Mouse (Mus musculus): ENCODE data around the gene Nfkbil1. TPM values are rescaled to one million over a fixed set of nuclear protein-coding genes. Genes with fewer than 3 reads are reported as not detected.

Nfkbil1 gene
- polyA plus RNA-seq (2012; ENCODE audit: insufficient read depth, low replicate concordance) = 31.8 and 57.1 TPM in 2 replicates

- Histone ChIP-seq H3K36me3 (replicated peaks; ENCODE audit: low read length) (peaks cover 41% of the 10 kb centered on the region), H3K4me1 (peaks cover 74% of the 10 kb centered on the region)
These were observed at the start of gene Nfkbil1 for GRCm38 (mm10) chr17:35235614-35236389. TSS of gene Nfkbil1 (minus strand) at chr17:35235792.

GRCm38 (mm10) chr17:35280276-35280675, 44.7 kb upstream of the Nfkbil1 start:
- no peak for TF ChIP-seq FLI1 (IDR thresholded peaks at IDR 0.05; ENCODE audit: low read length)
- no peak overlapping the region for H3K4me3 ChIP-seq (replicated peaks)
- H3K9me3 ChIP-seq = no peaks in the 10 kb centered on the region
- no peaks in the 10 kb centered on the region for H3K36me3 ChIP-seq (replicated peaks; ENCODE audit: low read length)
- H3K27me3 ChIP-seq (replicated peaks) = peaks cover 58% of the 10 kb centered on the region
- peaks cover 8% of the 10 kb centered on the region; the same call in 1 of the 2 replicates for H3K4me1 ChIP-seq

More at GRCm38 (mm10) chr17:35235614-35236389, at the start of gene Nfkbil1:
- Histone ChIP-seq H3K9me3 (no peaks in the 10 kb centered on the region), H3K4me3 (replicated peaks) (peak within 1 kb of the TSS; percentile 99), H3K27me3 (replicated peaks) (no peaks in the 10 kb centered on the region)
- TF ChIP-seq GATA1 (IDR thresholded peaks at IDR 0.05; ENCODE audit: borderline replicate concordance, low read length) (no peak), FLI1 (IDR thresholded peaks at IDR 0.05; ENCODE audit: low read length) (peak; percentile 50; the same call in 1 of the 2 replicates)

GRCm38 (mm10) chr17:35278957-35279688, 43.5 kb upstream of the Nfkbil1 start:
- Histone ChIP-seq H3K4me1 (peaks cover 19% of the 10 kb centered on the region), H3K4me3 (replicated peaks) (no peak overlapping the region), H3K9me3 (no peaks in the 10 kb centered on the region), H3K27me3 (replicated peaks) (peaks cover 54% of the 10 kb centered on the region), H3K36me3 (replicated peaks; ENCODE audit: low read length) (no peaks in the 10 kb centered on the region)
- TF ChIP-seq GATA1 (IDR thresholded peaks at IDR 0.05; ENCODE audit: borderline replicate concordance, low read length) = no peak
- no peak for TF ChIP-seq FLI1 (IDR thresholded peaks at IDR 0.05; ENCODE audit: low read length)

GRCm38 (mm10) chr17:35278049-35278448, 42.5 kb upstream of the Nfkbil1 start:
- Histone ChIP-seq H3K4me3 (replicated peaks) (no peak overlapping the region), H3K36me3 (replicated peaks; ENCODE audit: low read length) (no peaks in the 10 kb centered on the region), H3K4me1 (peaks cover 19% of the 10 kb centered on the region), H3K9me3 (peaks cover 6% of the 10 kb centered on the region), H3K27me3 (replicated peaks) (peaks cover 47% of the 10 kb centered on the region)
- TF ChIP-seq GATA1 (IDR thresholded peaks at IDR 0.05; ENCODE audit: borderline replicate concordance, low read length) (no peak), FLI1 (IDR thresholded peaks at IDR 0.05; ENCODE audit: low read length) (no peak)

DNA sequence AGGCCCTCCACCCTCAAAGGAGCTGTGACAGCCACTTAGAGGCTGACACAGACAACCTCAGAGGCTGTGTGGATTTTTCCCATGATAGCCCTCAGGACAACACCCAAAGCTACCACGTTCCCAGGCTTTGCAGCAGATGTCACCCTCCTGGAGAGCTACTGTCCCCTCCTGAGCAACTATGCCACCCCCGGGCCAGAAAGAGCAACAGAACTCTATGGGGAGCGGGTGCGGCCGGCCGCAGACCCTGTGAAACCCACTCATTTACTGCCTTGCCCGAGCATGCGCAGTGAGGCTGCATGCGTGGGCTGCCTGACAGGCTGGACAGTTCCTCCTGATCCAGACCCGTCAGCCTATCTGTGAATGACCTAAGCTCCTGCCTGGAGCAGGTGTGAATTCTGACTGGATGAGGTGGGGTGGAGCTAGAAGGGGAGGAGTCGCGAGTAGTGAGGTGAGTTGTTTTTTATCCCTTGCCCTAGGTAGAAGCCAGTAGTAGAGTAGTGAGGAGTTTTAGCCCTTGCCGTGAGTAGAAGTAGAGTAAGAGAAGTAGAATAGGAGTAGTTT, 40.8 kb upstream of the Nfkbil1 start:
- no peaks in the 10 kb centered on the region for H3K36me3 ChIP-seq (replicated peaks; ENCODE audit: low read length)

GRCm38 (mm10) chr17:35274770-35275169, 39.2 kb upstream of the Nfkbil1 start:
- Histone ChIP-seq H3K4me3 (replicated peaks) (peak overlapping the region; percentile 25), H3K4me1 (peaks cover 16% of the 10 kb centered on the region), H3K36me3 (replicated peaks; ENCODE audit: low read length) (no peaks in the 10 kb centered on the region), H3K27me3 (replicated peaks) (peaks cover 33% of the 10 kb centered on the region), H3K9me3 (peaks cover 16% of the 10 kb centered on the region)
- TF ChIP-seq FLI1 (IDR thresholded peaks at IDR 0.05; ENCODE audit: low read length) (no peak), GATA1 (IDR thresholded peaks at IDR 0.05; ENCODE audit: borderline replicate concordance, low read length) (no peak)

More for the DNA sequence above, 40.8 kb upstream of the Nfkbil1 start:
- Histone ChIP-seq H3K4me3 (replicated peaks) (no peak overlapping the region), H3K4me1 (peaks cover 19% of the 10 kb centered on the region), H3K27me3 (replicated peaks) (peaks cover 40% of the 10 kb centered on the region), H3K9me3 (peaks cover 16% of the 10 kb centered on the region)
- no peak for TF ChIP-seq GATA1 (IDR thresholded peaks at IDR 0.05; ENCODE audit: borderline replicate concordance, low read length)
- TF ChIP-seq FLI1 (IDR thresholded peaks at IDR 0.05; ENCODE audit: low read length) = no peak

DNA sequence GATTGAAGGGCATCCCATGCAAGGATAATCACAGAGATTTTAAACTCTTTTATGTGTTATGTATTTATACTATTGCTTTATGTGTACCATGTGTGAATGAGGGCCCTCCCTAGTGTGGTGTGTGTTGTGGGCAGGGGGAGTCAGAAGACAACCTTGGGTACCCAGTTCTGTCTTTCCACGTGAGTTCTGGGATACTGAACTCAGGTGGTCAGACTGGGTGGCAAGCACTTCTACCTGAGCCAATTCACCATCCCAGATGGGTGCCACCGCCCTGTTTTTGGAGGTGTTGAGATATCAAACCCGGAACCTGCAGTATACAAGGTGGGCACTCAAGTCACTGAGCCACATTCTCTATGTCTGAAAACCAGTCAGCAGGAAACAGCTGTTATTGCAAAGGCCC, 36.7 kb upstream of the Nfkbil1 start:
- Histone ChIP-seq H3K27me3 (replicated peaks) (peaks cover 17% of the 10 kb centered on the region), H3K4me3 (replicated peaks) (no peak overlapping the region), H3K36me3 (replicated peaks; ENCODE audit: low read length) (peaks cover 7% of the 10 kb centered on the region), H3K9me3 (peaks cover 16% of the 10 kb centered on the region), H3K4me1 (peaks cover 28% of the 10 kb centered on the region)
- TF ChIP-seq FLI1 (IDR thresholded peaks at IDR 0.05; ENCODE audit: low read length) (no peak), GATA1 (IDR thresholded peaks at IDR 0.05; ENCODE audit: borderline replicate concordance, low read length) (no peak)

- Histone ChIP-seq H3K4me1 (peaks cover 25% of the 10 kb centered on the region), H3K4me3 (replicated peaks) (no peak overlapping the region), H3K36me3 (replicated peaks; ENCODE audit: low read length) (peaks cover 26% of the 10 kb centered on the region), H3K27me3 (replicated peaks) (peaks cover 2% of the 10 kb centered on the region), H3K9me3 (peaks cover 16% of the 10 kb centered on the region)
- TF ChIP-seq GATA1 (IDR thresholded peaks at IDR 0.05; ENCODE audit: borderline replicate concordance, low read length) (no peak), FLI1 (IDR thresholded peaks at IDR 0.05; ENCODE audit: low read length) (no peak)
These were observed 34.2 kb upstream of the Nfkbil1 start for GRCm38 (mm10) chr17:35269653-35270347.

DNA sequence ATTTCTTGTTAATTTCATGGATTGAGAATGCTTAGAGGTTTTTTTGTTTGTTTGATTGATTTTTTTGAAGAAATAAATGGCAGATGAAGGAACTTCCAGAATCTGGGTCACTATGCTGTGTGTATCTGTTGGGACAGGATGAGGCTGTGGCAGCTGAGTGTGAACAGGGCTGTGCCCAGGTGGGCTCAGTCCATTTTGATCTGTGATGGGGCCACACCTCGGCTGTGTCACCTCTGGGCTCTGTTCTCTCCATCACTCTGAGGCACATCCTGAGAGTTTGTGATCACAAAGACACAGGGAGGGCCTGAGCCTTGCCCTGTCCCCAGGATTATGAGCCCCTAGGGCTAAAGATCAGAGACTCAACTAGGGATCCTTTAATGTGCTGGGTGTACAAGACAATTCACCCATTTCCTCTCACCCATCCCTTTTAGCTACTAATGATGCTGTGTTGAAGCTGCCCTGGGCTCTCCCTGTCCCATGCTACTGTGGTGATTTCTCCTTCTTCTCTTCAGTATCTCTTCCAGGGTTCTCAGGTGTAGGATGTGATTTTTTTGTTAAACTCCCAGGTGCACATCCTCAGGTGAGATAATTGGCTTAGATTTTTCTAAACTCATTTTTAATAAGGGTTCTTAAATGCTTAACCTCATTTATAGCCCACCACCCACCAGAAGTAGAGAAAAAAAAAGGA, 32.0 kb upstream of the Nfkbil1 start:
- H3K27me3 ChIP-seq (replicated peaks) = no peaks in the 10 kb centered on the region
- no peak overlapping the region for H3K4me3 ChIP-seq (replicated peaks)
- no peak for TF ChIP-seq FLI1 (IDR thresholded peaks at IDR 0.05; ENCODE audit: low read length)
- peaks cover 32% of the 10 kb centered on the region for H3K4me1 ChIP-seq
- H3K9me3 ChIP-seq = peaks cover 5% of the 10 kb centered on the region
- peaks cover 29% of the 10 kb centered on the region for H3K36me3 ChIP-seq (replicated peaks; ENCODE audit: low read length)

All from megakaryocyte, embryonic 14.5 days (primary cell).